Mouse (Mus musculus) MEL (cell line): ENCODE data around the gene Prodh2. TPM values are rescaled to one million over a fixed set of nuclear protein-coding genes. Genes with fewer than 3 reads are reported as not detected.
A peak's percentile ranks its signal among the peaks of the same experiment; 100 is the strongest.
"Not testable (repeated sequence)": the region's sequence is repeated elsewhere in the genome, so short reads cannot be mapped to it uniquely, and the experiment has no call there.

Experiments
- DNase-seq: peaks from one replicate; pipeline ENCODE4 v3.0.0; 2011; ENCODE audit warnings: low read depth, low spot score
- H3K27ac ChIP-seq: 2 replicates; pipeline ENCODE4 v1.5.1; 2012; ENCODE audit warnings: low read depth, mild to moderate bottlenecking, control low read depth, low read length, moderate library complexity; ENCODE audit not compliant: control insufficient read depth
- H3K27me3 ChIP-seq, 2 experiments: fragments of 150-350 bp in 1 of 2; sonication (generic) in 1 of 2; 2 replicates each; pipeline ENCODE4 v1.6.1; 2012; ENCODE audit warnings: low read length in 2 of 2, mild to moderate bottlenecking in 2 of 2, improper control_type of control experiment in 1 of 2, moderate library complexity in 1 of 2; ENCODE audit not compliant: insufficient read depth in 2 of 2, control insufficient read depth in 1 of 2
- H3K36me3 ChIP-seq, 2 experiments: 2 replicates each; pipeline ENCODE4 v1.6.1; 2012 to 2014; ENCODE audit warnings: low read length in 2 of 2, improper control_type of control experiment in 1 of 2, inconsistent platforms in 1 of 2, mild to moderate bottlenecking in 1 of 2; ENCODE audit not compliant: insufficient read depth in 2 of 2, control insufficient read depth in 1 of 2
- H3K4me1 ChIP-seq, 2 experiments: fragments of 150-350 bp in 1 of 2; sonication (generic) in 1 of 2; 2 replicates each; pipeline ENCODE4 v1.6.1; 2012; ENCODE audit warnings: low read length in 2 of 2, improper control_type of control experiment in 1 of 2, mild to moderate bottlenecking in 1 of 2; ENCODE audit not compliant: insufficient read depth in 2 of 2, control insufficient read depth in 1 of 2
- H3K4me3 ChIP-seq, 2 experiments: fragments of 150-350 bp in 1 of 2; sonication (generic) in 1 of 2; 2 replicates each; pipeline ENCODE4 v1.5.1; 2012; ENCODE audit warnings: low read depth in 2 of 2, low read length in 2 of 2, mild to moderate bottlenecking in 2 of 2, moderate library complexity in 2 of 2, control low read depth in 1 of 2, improper control_type of control experiment in 1 of 2; ENCODE audit not compliant: control insufficient read depth in 1 of 2, insufficient read depth in 1 of 2
- H3K79me2 ChIP-seq: 2 replicates; pipeline ENCODE4 v1.6.1; 2012; ENCODE audit warnings: mild to moderate bottlenecking, low read length, moderate library complexity; ENCODE audit not compliant: control insufficient read depth, poor library complexity, insufficient read depth
- H3K9ac ChIP-seq: 2 replicates; pipeline ENCODE4 v1.6.1; 2012; ENCODE audit warnings: low read depth, mild to moderate bottlenecking, control low read depth, low read length, moderate library complexity; ENCODE audit not compliant: control insufficient read depth, poor library complexity, severe bottlenecking
- H3K9me3 ChIP-seq: fragments of 150-350 bp; sonication (generic); replicated peaks from 2 replicates; pipeline ENCODE4 v1.6.1; 2012; ENCODE audit warnings: mild to moderate bottlenecking, low read length, improper control_type of control experiment, moderate library complexity; ENCODE audit not compliant: insufficient read depth
- BHLHE40 ChIP-seq: IDR thresholded peaks from 2 replicates; pipeline ENCODE4 v1.6.1; 2012; ENCODE audit warnings: low read depth, mild to moderate bottlenecking, inconsistent platforms, low read length, improper control_type of control experiment, borderline replicate concordance
- CTCF ChIP-seq, 3 experiments: IDR thresholded peaks in 2 of 3; conservative IDR thresholded peaks in 1 of 3; 2 replicates each; pipeline ENCODE4 v1.5.1; 2011 to 2012; ENCODE audit warnings: low read length in 3 of 3, low read depth in 2 of 3, mild to moderate bottlenecking in 2 of 3, improper control_type of control experiment in 1 of 3, inconsistent platforms in 1 of 3, mixed read lengths in 1 of 3, moderate library complexity in 1 of 3; ENCODE audit not compliant: control insufficient read depth in 1 of 3, insufficient read depth in 1 of 3, poor library complexity in 1 of 3, severe bottlenecking in 1 of 3
- ELF1 ChIP-seq: IDR thresholded peaks from 2 replicates; pipeline ENCODE4 v1.6.1; 2014; ENCODE audit warnings: low read depth, mild to moderate bottlenecking, inconsistent platforms, low read length, improper control_type of control experiment, moderate library complexity
- EP300 ChIP-seq, 2 experiments: IDR thresholded peaks; 2 replicates each; pipeline ENCODE4 v1.6.1; 2011; ENCODE audit warnings: improper control_type of control experiment in 2 of 2, low read length in 2 of 2, low read depth in 1 of 2, mild to moderate bottlenecking in 1 of 2
- ETS1 ChIP-seq: IDR thresholded peaks from 2 replicates; pipeline ENCODE4 v1.6.1; 2012; ENCODE audit warnings: low read depth, mild to moderate bottlenecking, inconsistent platforms, low read length, improper control_type of control experiment, moderate library complexity
- HCFC1 ChIP-seq: IDR thresholded peaks from 2 replicates; pipeline ENCODE4 v1.6.1; 2012; ENCODE audit warnings: low read depth, mild to moderate bottlenecking, inconsistent platforms, low read length, improper control_type of control experiment, moderate library complexity
- KAT2A ChIP-seq: conservative IDR thresholded peaks from 2 replicates; pipeline ENCODE4 v1.6.1; 2012; ENCODE audit warnings: low read depth, low read length, improper control_type of control experiment, inconsistent platforms
- MYB ChIP-seq: IDR thresholded peaks from 2 replicates; pipeline ENCODE4 v1.6.1; 2011; ENCODE audit warnings: mild to moderate bottlenecking, low read depth, low read length, improper control_type of control experiment
- MYC ChIP-seq: IDR thresholded peaks from 2 replicates; pipeline ENCODE4 v1.6.1; 2011; ENCODE audit warnings: low read depth, mild to moderate bottlenecking, low read length, improper control_type of control experiment, moderate library complexity
- NELFE ChIP-seq: IDR thresholded peaks from 2 replicates; pipeline ENCODE4 v1.6.1; 2011; ENCODE audit warnings: low read depth, low read length, improper control_type of control experiment
- NRF1 ChIP-seq: IDR thresholded peaks from 2 replicates; pipeline ENCODE4 v1.6.1; 2014; ENCODE audit warnings: low read depth, mild to moderate bottlenecking, inconsistent platforms, low read length, improper control_type of control experiment, moderate library complexity; ENCODE audit not compliant: poor library complexity, insufficient read depth, severe bottlenecking
- POLR2A ChIP-seq, 2 experiments: IDR thresholded peaks; 2 replicates each; pipeline ENCODE4 v1.6.1; 2011 to 2012; ENCODE audit warnings: low read length in 2 of 2, mild to moderate bottlenecking in 2 of 2, control low read depth in 1 of 2, improper control_type of control experiment in 1 of 2, low read depth in 1 of 2, moderate library complexity in 1 of 2; ENCODE audit not compliant: control insufficient read depth in 1 of 2, insufficient read depth in 1 of 2, poor library complexity in 1 of 2
- RAD21 ChIP-seq: IDR thresholded peaks from 2 replicates; pipeline ENCODE4 v1.6.1; 2011; ENCODE audit warnings: mild to moderate bottlenecking, low read depth, low read length, improper control_type of control experiment
- SIN3A ChIP-seq: IDR thresholded peaks from 2 replicates; pipeline ENCODE4 v1.6.1; 2012; ENCODE audit warnings: low read length, improper control_type of control experiment, inconsistent platforms
- SMC3 ChIP-seq: IDR thresholded peaks from 2 replicates; pipeline ENCODE4 v1.6.1; 2011; ENCODE audit warnings: low read depth, low read length, improper control_type of control experiment
- UBTF ChIP-seq: IDR thresholded peaks from 2 replicates; pipeline ENCODE4 v1.6.1; 2012; ENCODE audit warnings: low read depth, mild to moderate bottlenecking, inconsistent platforms, low read length, improper control_type of control experiment, moderate library complexity, borderline replicate concordance; ENCODE audit not compliant: insufficient read depth
- USF2 ChIP-seq, 2 experiments: IDR thresholded peaks; 2 replicates each; pipeline ENCODE4 v1.6.1; 2011 to 2012; ENCODE audit warnings: improper control_type of control experiment in 2 of 2, low read length in 2 of 2, borderline replicate concordance in 1 of 2, inconsistent platforms in 1 of 2, low read depth in 1 of 2, mild to moderate bottlenecking in 1 of 2; ENCODE audit not compliant: insufficient read depth in 1 of 2
- ZC3H11A ChIP-seq: IDR thresholded peaks from 2 replicates; pipeline ENCODE4 v1.6.1; 2012; ENCODE audit warnings: low read depth, mild to moderate bottlenecking, inconsistent platforms, low read length, improper control_type of control experiment
- polyA plus RNA-seq, 2 experiments: library from polyadenylated mRNA; stranded (reverse) in 1 of 2; unstranded in 1 of 2; fragments of >175 nt in 1 of 2; fragments of >200 nt in 1 of 2; gene quantifications; 2 replicates each; pipeline versions ENCODE4 v1.2.1 to v1.2.4; 2012; ENCODE audit warnings: low replicate concordance in 2 of 2, low read depth in 1 of 2; ENCODE audit not compliant: insufficient read length in 2 of 2, insufficient read depth in 1 of 2, missing spikeins in 1 of 2
- total RNA-seq: library from RNA; depleted of rRNA; stranded (reverse); fragments of 300-350 nt; gene quantifications from 2 replicates; pipeline ENCODE4 v1.2.3, GENCODE M21; 2012

Gene Prodh2
- total and polyA plus RNA-seq, 3 experiments = not detected

DNA sequence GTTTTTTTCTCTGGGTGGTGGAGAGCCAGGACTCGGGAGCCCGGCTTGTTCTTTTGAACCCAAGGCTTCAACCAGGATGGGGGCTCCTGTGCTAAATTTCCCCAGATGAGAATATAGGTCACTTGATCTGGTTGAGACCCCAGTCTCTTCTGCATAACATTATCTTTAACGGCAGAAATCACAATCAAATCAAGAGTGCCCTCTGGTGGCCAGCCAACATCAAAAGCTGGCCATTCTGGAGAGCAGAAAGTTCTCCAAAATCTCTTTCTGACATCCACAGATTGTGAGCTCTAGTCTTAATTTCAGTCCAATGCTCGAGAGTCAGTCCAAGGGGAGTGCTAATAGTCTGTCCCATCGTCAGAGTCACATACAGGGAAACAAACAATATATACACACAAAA lies 7.7 kb downstream of the Prodh2 start:
- H3K4me1 ChIP-seq, H3K4me3 ChIP-seq, H3K79me2 ChIP-seq, H3K27ac ChIP-seq, H3K9me3 ChIP-seq, H3K36me3 ChIP-seq, H3K27me3 ChIP-seq, H3K9ac ChIP-seq: not testable (repeated sequence)
- peak; percentile 15 for DNase-seq
- peak; percentile 30; the same call in 1 of the 2 replicates for TF ChIP-seq ZC3H11A
- peak; percentile 46 for TF ChIP-seq SMC3
- peak; percentile 30 to 52 (median 50); a peak in 5 of 6 replicates for TF ChIP-seq CTCF (IDR thresholded peaks at IDR 0.05 in 2 of 3, conservative IDR thresholded peaks at IDR 0.05 in 1 of 3; ENCODE audit: control insufficient read depth in 1 of 3, insufficient read depth in 1 of 3, low read depth in 2 of 3, low read length in 3 of 3, poor library complexity in 1 of 3, severe bottlenecking in 1 of 3)
- TF ChIP-seq RAD21 = peak; percentile 32

DNA sequence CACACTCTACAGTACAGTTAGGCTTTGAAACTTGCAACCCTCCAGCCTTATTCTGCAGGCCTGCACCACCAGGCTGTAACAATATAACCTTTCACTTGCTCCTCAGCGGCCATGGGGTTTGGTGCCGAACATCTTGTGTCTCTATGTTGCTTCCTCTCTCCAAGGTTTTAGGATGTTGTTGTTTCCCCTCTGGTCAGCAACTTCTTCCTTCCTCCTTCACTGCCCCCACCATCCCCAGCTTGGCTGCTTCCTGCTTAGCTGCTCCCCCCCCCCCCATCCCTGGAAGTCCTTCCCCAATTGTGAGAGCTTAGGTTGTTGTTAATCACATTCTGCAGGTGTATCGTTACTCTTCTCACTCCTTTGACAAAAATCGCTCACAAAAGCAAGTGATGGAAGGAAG lies 14.6 kb downstream of the Prodh2 start:
- no peaks in the 10 kb centered on the region for H3K79me2 ChIP-seq
- no peaks in the 10 kb centered on the region for H3K9me3 ChIP-seq
- H3K36me3 ChIP-seq = no peaks in the 10 kb centered on the region
- H3K4me3 ChIP-seq = no peak overlapping the region
- TF ChIP-seq KAT2A = no peak
- TF ChIP-seq POLR2A (IDR thresholded peaks at IDR 0.05; ENCODE audit: control insufficient read depth in 1 of 2, insufficient read depth in 1 of 2, low read depth in 1 of 2, low read length in 2 of 2, poor library complexity in 1 of 2) = no peak
- no peak for TF ChIP-seq SIN3A
- TF ChIP-seq ELF1 = no peak
- no peak for TF ChIP-seq EP300 (IDR thresholded peaks at IDR 0.05; ENCODE audit: low read depth in 1 of 2, low read length in 2 of 2)
- no peak for TF ChIP-seq MYB
- TF ChIP-seq CTCF (IDR thresholded peaks at IDR 0.05 in 2 of 3, conservative IDR thresholded peaks at IDR 0.05 in 1 of 3; ENCODE audit: control insufficient read depth in 1 of 3, insufficient read depth in 1 of 3, low read depth in 2 of 3, low read length in 3 of 3, poor library complexity in 1 of 3, severe bottlenecking in 1 of 3) = no peak
- no peak for TF ChIP-seq HCFC1
- TF ChIP-seq ETS1 = no peak
- no peak for TF ChIP-seq USF2 (IDR thresholded peaks at IDR 0.05; ENCODE audit: borderline replicate concordance in 1 of 2, insufficient read depth in 1 of 2, low read depth in 1 of 2, low read length in 2 of 2)
- no peak for TF ChIP-seq MYC
- no peak for TF ChIP-seq NELFE
- TF ChIP-seq BHLHE40 = no peak
- TF ChIP-seq NRF1 = no peak
- TF ChIP-seq UBTF = no peak
- H3K27ac ChIP-seq = no peak overlapping the region
- H3K9ac ChIP-seq = no peak overlapping the region
- DNase-seq = no peak
- peaks cover 0 to 2% of the 10 kb centered on the region in 2 experiments; a peak in 1 of 4 replicates for H3K27me3 ChIP-seq
- no peaks in the 10 kb centered on the region for H3K4me1 ChIP-seq
